Mouse (Mus musculus): ENCODE measurements around the gene Gli1. TPM values are rescaled to one million over a fixed set of nuclear protein-coding genes. Genes with fewer than 3 reads are reported as not detected.
A peak's percentile ranks its signal among the peaks of the same experiment; 100 is the strongest.

The Gli1 gene
- total and polyA plus RNA-seq, 3 experiments, result 0.10 to 0.42 TPM; not detected in 1

DNA sequence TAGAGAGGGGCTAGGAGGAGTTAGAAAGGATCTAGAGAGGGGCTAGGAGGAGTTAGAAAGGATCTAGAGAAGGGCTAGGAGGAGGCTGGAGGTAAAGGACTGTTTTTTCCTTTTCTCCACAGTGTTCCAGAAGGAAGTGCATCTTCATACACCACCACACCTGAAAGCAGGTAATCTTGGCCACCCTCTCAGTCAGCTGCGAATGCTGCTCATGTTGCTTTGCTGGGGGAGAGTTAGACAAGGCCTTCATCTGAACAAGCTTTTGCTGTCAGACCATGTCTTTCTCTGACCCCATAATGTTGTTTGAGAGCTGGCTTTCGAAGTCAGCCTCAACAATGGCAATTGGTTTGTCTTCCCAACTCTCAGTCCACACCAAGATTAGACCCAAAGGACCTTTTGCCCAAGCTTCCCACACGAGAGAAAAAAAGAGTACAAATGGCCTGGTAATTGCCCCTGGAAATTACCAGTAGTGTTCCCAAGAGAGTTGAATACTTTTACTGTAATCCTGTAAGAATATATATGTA is 48.1 kb downstream of the Gli1 start:
- dilution Hi-C loops (cut with MboI; ENCODE audit: extremely low pct_ligation_motif_present, extremely low pct_unique_long_range_greater_than_20kb, low sequenced_read_pairs) (no loop called here), in situ Hi-C loops (cut with MboI; ENCODE audit: low pct_ligation_motif_present, low pct_unique_long_range_greater_than_20kb, low sequenced_read_pairs) (no loop called here)
- H3K9ac ChIP-seq (ENCODE audit: insufficient read depth, low read depth), result no peak overlapping the region; the same call in 1 of the 2 replicates
- no peak for TF ChIP-seq GABPA (IDR thresholded peaks at IDR 0.05; ENCODE audit: insufficient replicate concordance, low read depth, low read length)
- TF ChIP-seq CHD1 (IDR thresholded peaks at IDR 0.05; ENCODE audit: low read depth, low read length), result no peak
- no peak for TF ChIP-seq USF2 (conservative IDR thresholded peaks at IDR 0.05; ENCODE audit: low read depth, low read length)
- no peak for TF ChIP-seq HCFC1 (IDR thresholded peaks at IDR 0.05; ENCODE audit: low read depth, low read length)
- TF ChIP-seq SIN3A (IDR thresholded peaks at IDR 0.05; ENCODE audit: low read length), result no peak
- TF ChIP-seq ZKSCAN1 (IDR thresholded peaks at IDR 0.05; ENCODE audit: borderline replicate concordance, low read depth, low read length), result no peak
- no peak for TF ChIP-seq MYC (IDR thresholded peaks at IDR 0.05; ENCODE audit: low read depth, low read length)
- no peak for TF ChIP-seq MAX (IDR thresholded peaks at IDR 0.05; ENCODE audit: low read length)
- no peak for TF ChIP-seq POLR2A (IDR thresholded peaks at IDR 0.05; ENCODE audit: low read depth, low read length)
- TF ChIP-seq MAZ (IDR thresholded peaks at IDR 0.05; ENCODE audit: low read depth, low read length), result no peak
- no peak for TF ChIP-seq ZNF384 (IDR thresholded peaks at IDR 0.05; ENCODE audit: low read depth, low read length)
- TF ChIP-seq JUN (IDR thresholded peaks at IDR 0.05; ENCODE audit: insufficient read depth, low read depth, low read length), result no peak
- TF ChIP-seq MAFK (IDR thresholded peaks at IDR 0.05; ENCODE audit: insufficient replicate concordance, low read length), result no peak
- TF ChIP-seq E2F4 (IDR thresholded peaks at IDR 0.05; ENCODE audit: insufficient replicate concordance, low read depth, low read length), result no peak
- TF ChIP-seq ETS1 (conservative IDR thresholded peaks at IDR 0.05; ENCODE audit: low read depth, low read length), result no peak
- no peak for TF ChIP-seq NRF1 (IDR thresholded peaks at IDR 0.05; ENCODE audit: low read depth, low read length)
- TF ChIP-seq BHLHE40 (IDR thresholded peaks at IDR 0.05; ENCODE audit: low read depth, low read length), result no peak
- TF ChIP-seq JUND (conservative IDR thresholded peaks at IDR 0.05; ENCODE audit: low read depth, low read length), result no peak
- TF ChIP-seq UBTF (IDR thresholded peaks at IDR 0.05; ENCODE audit: low read depth, low read length), result no peak
- H3K36me3 ChIP-seq (replicated peaks in 1 of 2; ENCODE audit: control insufficient read depth in 1 of 2, insufficient read depth in 1 of 2, low read length in 1 of 2), result peaks cover 59 to 68% of the 10 kb centered on the region in 2 experiments
- H3K79me2 ChIP-seq (replicated peaks; ENCODE audit: control insufficient read depth, extremely low read depth, insufficient read depth, poor library complexity, severe bottlenecking), result peaks cover 37% of the 10 kb centered on the region
- DNase-seq (ENCODE audit: extremely low read depth), result no peak
- H3K9me3 ChIP-seq (replicated peaks; ENCODE audit: low read length), result no peaks in the 10 kb centered on the region
- H3K4me1 ChIP-seq (ENCODE audit: control insufficient read depth in 1 of 2, insufficient read depth in 2 of 2), result peaks cover 7 to 39% of the 10 kb centered on the region in 2 experiments
- no peak overlapping the region for H3K4me3 ChIP-seq (replicated peaks in 1 of 3; ENCODE audit: low read depth in 2 of 3, low read length in 2 of 3, poor library complexity in 1 of 3)
- no peaks in the 10 kb centered on the region for H3K27me3 ChIP-seq (replicated peaks)
- peak overlapping the region; percentile 39; the same call in 1 of the 2 replicates for H3K27ac ChIP-seq (ENCODE audit: insufficient read depth, low read depth)
- peak overlapping the region; percentile 90 for H3K4me2 ChIP-seq (ENCODE audit: insufficient read depth, low read depth, poor library complexity, severe bottlenecking)

GRCm38 (mm10) chr10:127292987-127293538 is 48.7 kb downstream of the Gli1 start:
- Histone ChIP-seq H3K27ac (ENCODE audit: insufficient read depth, low read depth) (no peak overlapping the region), H3K9me3 (replicated peaks; ENCODE audit: low read length) (no peaks in the 10 kb centered on the region), H3K27me3 (replicated peaks) (no peaks in the 10 kb centered on the region), H3K9ac (ENCODE audit: insufficient read depth, low read depth) (peak overlapping the region; percentile 97), H3K36me3 (replicated peaks in 1 of 2; ENCODE audit: control insufficient read depth in 1 of 2, insufficient read depth in 1 of 2, low read length in 1 of 2) (peaks cover 54 to 63% of the 10 kb centered on the region in 2 experiments), H3K4me1 (ENCODE audit: control insufficient read depth in 1 of 2, insufficient read depth in 2 of 2) (peaks cover 7 to 39% of the 10 kb centered on the region in 2 experiments), H3K4me2 (ENCODE audit: insufficient read depth, low read depth, poor library complexity, severe bottlenecking) (peak overlapping the region; percentile 90), H3K79me2 (replicated peaks; ENCODE audit: control insufficient read depth, extremely low read depth, insufficient read depth, poor library complexity, severe bottlenecking) (peaks cover 37% of the 10 kb centered on the region), H3K4me3 (replicated peaks in 1 of 3; ENCODE audit: low read depth in 2 of 3, low read length in 2 of 3, poor library complexity in 1 of 3) (peak overlapping the region in 1 of 3 experiments; percentile 36)
- in situ Hi-C loops (cut with MboI; ENCODE audit: low pct_ligation_motif_present, low pct_unique_long_range_greater_than_20kb, low sequenced_read_pairs), result no loop called here
- DNase-seq (ENCODE audit: extremely low read depth), result no peak
- TF ChIP-seq NRF1 (IDR thresholded peaks at IDR 0.05; ENCODE audit: low read depth, low read length), result no peak
- TF ChIP-seq MEF2A (IDR thresholded peaks at IDR 0.05; ENCODE audit: borderline replicate concordance, low read depth, low read length), result no peak
- TF ChIP-seq NELFE (IDR thresholded peaks at IDR 0.05; ENCODE audit: low read depth, low read length), result no peak
- no peak for TF ChIP-seq ZKSCAN1 (IDR thresholded peaks at IDR 0.05; ENCODE audit: borderline replicate concordance, low read depth, low read length)
- no peak for TF ChIP-seq HCFC1 (IDR thresholded peaks at IDR 0.05; ENCODE audit: low read depth, low read length)
- no peak for TF ChIP-seq ELF1 (IDR thresholded peaks at IDR 0.05; ENCODE audit: low read depth, low read length)
- dilution Hi-C loops (cut with MboI; ENCODE audit: extremely low pct_ligation_motif_present, extremely low pct_unique_long_range_greater_than_20kb, low sequenced_read_pairs), result no loop called here
